Mouse (Mus musculus): ENCODE data around the gene Amotl2.

- TF ChIP-seq GATA1 (IDR thresholded peaks at IDR 0.05; ENCODE audit: low read length) = no peak
- no peak for TF ChIP-seq TAL1 (IDR thresholded peaks at IDR 0.05; ENCODE audit: low read length)
These were observed 38.7 kb downstream of the Amotl2 start for GRCm38 (mm10) chr9:102755161-102755560.
